Mouse (Mus musculus): ENCODE data around the gene Proca1. TPM values are rescaled to one million over a fixed set of nuclear protein-coding genes. Genes with fewer than 3 reads are reported as not detected.
A peak's percentile ranks its signal among the peaks of the same experiment; 100 is the strongest.

The Proca1 gene
- polyA plus RNA-seq, 1 experiment from 2014 or later: 3.1 TPM

GRCm38 (mm10) chr11:78176905-78177331 lies 16.3 kb upstream of the Proca1 start:
- Histone ChIP-seq H3K4me3 (peak overlapping the region; percentile 73), H3K9me3 (no peaks in the 10 kb centered on the region), H3K4me2 (peak overlapping the region; percentile 83), H3K4me1 (peaks cover 39% of the 10 kb centered on the region), H3K27ac (peak overlapping the region; percentile 97), H3K36me3 (peaks cover 34% of the 10 kb centered on the region), H3K27me3 (no peaks in the 10 kb centered on the region), H3K9ac (peak overlapping the region; percentile 33; the same call in 1 of the 2 replicates)
- under 1% methylated on average over 23 of the region's 23 CpGs for WGBS
- ATAC-seq (ENCODE audit: insufficient number of reproducible peaks, low FRiP score, low TSS enrichment, low read depth): no peak

GRCm38 (mm10) chr11:78177437-78177836 lies 15.8 kb upstream of the Proca1 start:
- H3K9me3 ChIP-seq: no peaks in the 10 kb centered on the region
- no peaks in the 10 kb centered on the region for H3K27me3 ChIP-seq
- H3K4me1 ChIP-seq: peaks cover 44% of the 10 kb centered on the region
- H3K27ac ChIP-seq: peak overlapping the region; percentile 97
- under 1% methylated on average over 10 of the region's 10 CpGs for WGBS
- ATAC-seq (ENCODE audit: insufficient number of reproducible peaks, low FRiP score, low TSS enrichment, low read depth): no peak
- peaks cover 32% of the 10 kb centered on the region for H3K36me3 ChIP-seq
- H3K4me3 ChIP-seq: peak overlapping the region; percentile 73
- peak overlapping the region; percentile 83 for H3K4me2 ChIP-seq
- peak overlapping the region; percentile 33; the same call in 1 of the 2 replicates for H3K9ac ChIP-seq

GRCm38 (mm10) chr11:78177903-78178858 lies 15.0 kb upstream of the Proca1 start:
- Histone ChIP-seq H3K36me3 (peaks cover 28% of the 10 kb centered on the region), H3K4me2 (peak overlapping the region; percentile 83), H3K27ac (peak overlapping the region; percentile 97), H3K9me3 (no peaks in the 10 kb centered on the region), H3K9ac (peak overlapping the region; percentile 57), H3K4me1 (peaks cover 44% of the 10 kb centered on the region), H3K27me3 (no peaks in the 10 kb centered on the region), H3K4me3 (peak overlapping the region; percentile 73)
- under 1% methylated on average over 84 of the region's 84 CpGs for WGBS
- ATAC-seq (ENCODE audit: insufficient number of reproducible peaks, low FRiP score, low TSS enrichment, low read depth): peak; percentile 83

- Histone ChIP-seq H3K9me3 (no peaks in the 10 kb centered on the region), H3K4me2 (peak overlapping the region; percentile 83), H3K9ac (peak overlapping the region; percentile 57), H3K4me3 (peak overlapping the region; percentile 73), H3K4me1 (peaks cover 46% of the 10 kb centered on the region), H3K27me3 (no peaks in the 10 kb centered on the region), H3K36me3 (peaks cover 28% of the 10 kb centered on the region), H3K27ac (peak overlapping the region; percentile 97)
- ATAC-seq (ENCODE audit: insufficient number of reproducible peaks, low FRiP score, low TSS enrichment, low read depth): peak; percentile 0; the same call in 1 of the 2 replicates
- under 1% methylated on average over 29 of the region's 29 CpGs for WGBS
Observed at GRCm38 (mm10) chr11:78178859-78179437, 14.2 kb upstream of the Proca1 start.

- Histone ChIP-seq H3K36me3 (peaks cover 28% of the 10 kb centered on the region), H3K9ac (peak overlapping the region; percentile 57; the same call in 1 of the 2 replicates), H3K4me3 (peak overlapping the region; percentile 73), H3K27ac (peak overlapping the region; percentile 97), H3K4me1 (peaks cover 50% of the 10 kb centered on the region), H3K27me3 (no peaks in the 10 kb centered on the region), H3K9me3 (no peaks in the 10 kb centered on the region), H3K4me2 (peak overlapping the region; percentile 83)
- ATAC-seq (ENCODE audit: insufficient number of reproducible peaks, low FRiP score, low TSS enrichment, low read depth): no peak
- WGBS: 26% methylated on average over 8 of the region's 8 CpGs
Observed at GRCm38 (mm10) chr11:78179438-78179999, 13.7 kb upstream of the Proca1 start.

GRCm38 (mm10) chr11:78180081-78180761 lies 13.0 kb upstream of the Proca1 start:
- H3K9ac ChIP-seq: no peak overlapping the region
- no peak overlapping the region for H3K4me3 ChIP-seq
- H3K4me1 ChIP-seq: peaks cover 50% of the 10 kb centered on the region
- 74% methylated on average over 6 of the region's 6 CpGs for WGBS
- peaks cover 28% of the 10 kb centered on the region for H3K36me3 ChIP-seq
- no peak for ATAC-seq (ENCODE audit: insufficient number of reproducible peaks, low FRiP score, low TSS enrichment, low read depth)
- H3K27ac ChIP-seq: peak overlapping the region; percentile 7; the same call in 1 of the 2 replicates
- no peaks in the 10 kb centered on the region for H3K9me3 ChIP-seq
- peak overlapping the region; percentile 83; the same call in 1 of the 2 replicates for H3K4me2 ChIP-seq
- H3K27me3 ChIP-seq: no peaks in the 10 kb centered on the region

- H3K27ac ChIP-seq: no peak overlapping the region
- WGBS: 48% methylated on average over 2 of the region's 2 CpGs
- H3K9me3 ChIP-seq: no peaks in the 10 kb centered on the region
Observed at GRCm38 (mm10) chr11:78181830-78182357, 11.3 kb upstream of the Proca1 start.

GRCm38 (mm10) chr11:78182450-78182849 lies 10.7 kb upstream of the Proca1 start:
- Histone ChIP-seq H3K27ac (0 out of 2 replicates have a peak overlapping the region, but pooled peaks have one; percentile 96), H3K9me3 (no peaks in the 10 kb centered on the region), H3K4me2 (peak overlapping the region; percentile 49), H3K4me3 (peak overlapping the region; percentile 93), H3K36me3 (peaks cover 28% of the 10 kb centered on the region), H3K4me1 (peaks cover 41% of the 10 kb centered on the region), H3K9ac (peak overlapping the region; percentile 87), H3K27me3 (no peaks in the 10 kb centered on the region)
- ATAC-seq (ENCODE audit: insufficient number of reproducible peaks, low FRiP score, low TSS enrichment, low read depth): no peak
- 9% methylated on average over 7 of the region's 7 CpGs for WGBS

More at GRCm38 (mm10) chr11:78181830-78182357, 11.3 kb upstream of the Proca1 start:
- peak overlapping the region; percentile 93 for H3K4me3 ChIP-seq
- peak overlapping the region; percentile 49 for H3K4me2 ChIP-seq
- H3K36me3 ChIP-seq: peaks cover 28% of the 10 kb centered on the region
- H3K9ac ChIP-seq: no peak overlapping the region
- no peaks in the 10 kb centered on the region for H3K27me3 ChIP-seq
- ATAC-seq (ENCODE audit: insufficient number of reproducible peaks, low FRiP score, low TSS enrichment, low read depth): no peak
- H3K4me1 ChIP-seq: peaks cover 43% of the 10 kb centered on the region

- ATAC-seq (ENCODE audit: insufficient number of reproducible peaks, low FRiP score, low TSS enrichment, low read depth): peak; percentile 88
- under 1% methylated on average over 38 of the region's 38 CpGs for WGBS
- peaks cover 38% of the 10 kb centered on the region for H3K4me1 ChIP-seq
Observed at GRCm38 (mm10) chr11:78182961-78183844, 10.0 kb upstream of the Proca1 start, which contains the start of gene Rpl23a. Gene Rpl23a (minus strand): TSS chr11:78183584.

GRCm38 (mm10) chr11:78183884-78184514 lies 9.2 kb upstream of the Proca1 start:
- no peak overlapping the region for H3K9ac ChIP-seq
- ATAC-seq (ENCODE audit: insufficient number of reproducible peaks, low FRiP score, low TSS enrichment, low read depth): no peak
- WGBS: 49% methylated on average over 10 of the region's 10 CpGs

More at GRCm38 (mm10) chr11:78182961-78183844, 10.0 kb upstream of the Proca1 start, which contains the start of gene Rpl23a:
- H3K4me3 ChIP-seq: peak within 1 kb of the TSS; percentile 93
- H3K36me3 ChIP-seq: peaks cover 28% of the 10 kb centered on the region
- peak within 1 kb of the TSS; percentile 49 for H3K4me2 ChIP-seq
- H3K27ac ChIP-seq: peak within 1 kb of the TSS; percentile 96
- no peaks in the 10 kb centered on the region for H3K27me3 ChIP-seq
- H3K9me3 ChIP-seq: no peaks in the 10 kb centered on the region
- H3K9ac ChIP-seq: peak within 1 kb of the TSS; percentile 87

More at GRCm38 (mm10) chr11:78183884-78184514, 9.2 kb upstream of the Proca1 start:
- peak overlapping the region; percentile 96 for H3K27ac ChIP-seq
- H3K36me3 ChIP-seq: peaks cover 28% of the 10 kb centered on the region
- H3K4me3 ChIP-seq: peak overlapping the region; percentile 93
- no peaks in the 10 kb centered on the region for H3K27me3 ChIP-seq
- peaks cover 37% of the 10 kb centered on the region for H3K4me1 ChIP-seq
- peak overlapping the region; percentile 47 for H3K4me2 ChIP-seq
- no peaks in the 10 kb centered on the region for H3K9me3 ChIP-seq
